In the genomic region with DNA sequence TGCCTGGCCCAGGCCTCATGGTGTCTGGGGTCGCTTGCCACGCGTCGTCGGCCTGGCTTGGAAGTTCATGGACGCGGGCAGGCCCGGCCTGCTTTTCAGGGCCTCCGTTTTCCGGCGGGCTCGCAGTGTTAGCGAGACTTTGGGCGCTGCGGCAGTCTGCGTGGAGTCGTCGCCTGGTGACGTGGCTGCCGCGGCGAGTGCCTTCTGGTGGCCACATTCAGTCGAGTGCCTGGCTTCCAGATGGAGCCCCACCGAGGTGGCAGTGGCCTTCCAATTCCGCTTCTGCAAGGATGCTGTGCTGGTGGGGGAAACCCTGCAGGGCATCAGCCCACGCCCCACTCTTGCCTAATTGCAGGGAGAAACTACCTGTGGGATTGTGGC, we compare ENCODE assay signal across 7 mouse cellular contexts.
DNase-seq lines count a peak whose midpoint lies in the region; ATAC-seq and TF ChIP-seq lines count a peak whose summit lies in the region.
"Not testable (repeated sequence)": the region's sequence is repeated elsewhere in the genome, so short reads cannot be mapped to it uniquely, and the experiment has no call there.

No protein-coding gene starts in this region.

- not testable (repeated sequence) for TF ChIP-seq POLR2A in bone marrow, adult 2 months (IDR thresholded peaks at IDR 0.05; ENCODE audit: borderline replicate concordance, control insufficient read depth, low read depth, low read length)

- not testable (repeated sequence) for H3K27me3 ChIP-seq in embryonic facial prominence, embryonic 12.5 days; limb, embryonic 12.5 days; neural tube, embryonic 14.5 days (ENCODE audit: control insufficient read depth, insufficient read depth, low read length)

- H3K4me1 ChIP-seq in bone marrow, adult 2 months (ENCODE audit: control insufficient read depth, insufficient read depth, low read length); embryonic facial prominence, embryonic 12.5 days; limb, embryonic 12.5 days (replicated peaks); neural tube, embryonic 14.5 days (ENCODE audit: control insufficient read depth, insufficient read depth, low read length): not testable (repeated sequence)

- H3K9me3 ChIP-seq in embryonic facial prominence, embryonic 12.5 days = peaks cover 11% of the 10 kb centered on the region; the same call in 1 of the 2 replicates
- H3K9me3 ChIP-seq in limb, embryonic 12.5 days = peaks cover 33% of the 10 kb centered on the region
- H3K9me3 ChIP-seq in neural tube, embryonic 14.5 days (ENCODE audit: control insufficient read depth, low read length) = not testable (repeated sequence)

- TF ChIP-seq CTCF in bone marrow, adult 2 months (IDR thresholded peaks at IDR 0.05; ENCODE audit: control insufficient read depth, insufficient read depth, low read length) = not testable (repeated sequence)

- peak; percentile 43 for DNase-seq in induced T-regulatory cell, adult 2 months (ENCODE audit: low read depth)
- DNase-seq in lung, postnatal 36 days = peak; percentile 8

- H3K9ac ChIP-seq in embryonic facial prominence, embryonic 12.5 days = peak overlapping the region; percentile 68
- H3K9ac ChIP-seq in limb, embryonic 12.5 days (replicated peaks) = peak overlapping the region; percentile 74
- H3K9ac ChIP-seq in neural tube, embryonic 14.5 days (replicated peaks; ENCODE audit: low read depth, low read length) = peak overlapping the region; percentile 53

- not testable (repeated sequence) for H3K36me3 ChIP-seq in embryonic facial prominence, embryonic 12.5 days; neural tube, embryonic 14.5 days (ENCODE audit: control insufficient read depth, insufficient read depth, low read length)
- peaks cover 18% of the 10 kb centered on the region; the same call in 1 of the 2 replicates for H3K36me3 ChIP-seq in limb, embryonic 12.5 days

- not testable (repeated sequence) for H3K27ac ChIP-seq in bone marrow, adult 2 months (ENCODE audit: control insufficient read depth, insufficient read depth, low read depth, low read length, poor library complexity); embryonic facial prominence, embryonic 12.5 days; limb, embryonic 12.5 days; neural tube, embryonic 14.5 days (ENCODE audit: low read depth, low read length)

- not testable (repeated sequence) for ATAC-seq in embryonic facial prominence, embryonic 12.5 days (ENCODE audit: insufficient number of reproducible peaks, insufficient read depth, low FRiP score, low TSS enrichment); limb, embryonic 12.5 days (ENCODE audit: insufficient number of reproducible peaks, insufficient read depth, low FRiP score, low TSS enrichment, low read depth)
- peak; percentile 46; the same call in 1 of the 2 replicates for ATAC-seq in granulocyte monocyte progenitor cell, adult 5-6 weeks (replicated peaks; ENCODE audit: poor library complexity, severe bottlenecking)
- peak; percentile 74; the same call in 1 of the 2 replicates for ATAC-seq in neural tube, embryonic 14.5 days (ENCODE audit: low read depth)

- peak overlapping the region; percentile 75 for H3K4me3 ChIP-seq in bone marrow, adult 2 months (replicated peaks; ENCODE audit: control insufficient read depth, low read depth, low read length)
- peak overlapping the region; percentile 48 for H3K4me3 ChIP-seq in embryonic facial prominence, embryonic 12.5 days
- peak overlapping the region; percentile 51 for H3K4me3 ChIP-seq in limb, embryonic 12.5 days (replicated peaks)
- peak overlapping the region; percentile 40 for H3K4me3 ChIP-seq in neural tube, embryonic 14.5 days (ENCODE audit: low read depth, low read length)

- peak overlapping the region; percentile 63 for H3K4me2 ChIP-seq in embryonic facial prominence, embryonic 12.5 days (replicated peaks)
- peak overlapping the region; percentile 68 for H3K4me2 ChIP-seq in limb, embryonic 12.5 days
- peak overlapping the region; percentile 51 for H3K4me2 ChIP-seq in neural tube, embryonic 14.5 days (ENCODE audit: low read depth, low read length)

- 25% methylated on average over 26 of the region's 26 CpGs for WGBS in bone marrow, adult 2 months
- 22% methylated on average over 26 of the region's 26 CpGs for WGBS in embryonic facial prominence, embryonic 12.5 days
- 15% methylated on average over 26 of the region's 26 CpGs for WGBS in limb, embryonic 12.5 days
- WGBS in neural tube, embryonic 14.5 days = 17% methylated on average over 26 of the region's 26 CpGs
